Mouse (Mus musculus): Measurements from ENCODE around the gene Trim30a.

- TF ChIP-seq CTCF (IDR thresholded peaks at IDR 0.05; ENCODE audit: extremely low read depth, insufficient read depth, low read length): no peak
- no peak for TF ChIP-seq POLR2A (IDR thresholded peaks at IDR 0.05; ENCODE audit: extremely low read depth, insufficient read depth, low read length)
Measured at GRCm38 (mm10) chr7:104398492-104398891, 66.5 kb downstream of the Trim30a start.
